Mouse (Mus musculus): ENCODE measurements at regions not wholly inside any gene's neighbourhood (a gene's known extent, or its start where the extent isn't known, plus 50 kb on each side); places are given as distances from the start of the nearest gene placed in this dataset.

DNA sequence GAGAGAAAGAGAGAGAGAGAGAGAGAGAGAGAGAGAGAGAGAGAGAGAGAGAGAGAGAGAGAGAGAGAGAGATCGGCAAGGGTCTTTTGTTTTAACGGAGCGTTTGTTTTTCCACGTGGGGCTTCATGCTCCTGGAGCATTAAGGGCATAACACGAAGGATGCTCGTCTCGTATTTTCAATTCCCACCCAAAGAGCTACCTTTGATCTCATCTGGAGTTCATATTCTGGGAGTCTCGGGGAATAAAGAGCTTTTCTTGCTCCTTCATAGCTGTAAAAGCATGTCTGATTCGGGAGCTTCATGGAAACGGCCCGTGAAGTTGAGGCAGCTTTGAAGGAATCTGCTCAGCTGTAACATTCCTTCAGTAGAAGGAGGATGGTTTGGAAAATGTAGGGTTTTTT lies 174.5 kb upstream of the Mocs2 start:
- Histone ChIP-seq H3K27ac (ENCODE audit: low read length) (no peak overlapping the region), H3K27me3 (ENCODE audit: control insufficient read depth, insufficient read depth, low read depth, low read length) (no peaks in the 10 kb centered on the region), H3K9ac (ENCODE audit: low read depth, low read length) (no peak overlapping the region), H3K4me3 (ENCODE audit: low read depth, low read length) (no peak overlapping the region), H3K9me3 (replicated peaks; ENCODE audit: control insufficient read depth, low read length, poor library complexity, severe bottlenecking) (no peaks in the 10 kb centered on the region), H3K4me1 (ENCODE audit: control insufficient read depth, insufficient read depth, low read length) (no peaks in the 10 kb centered on the region), H3K4me2 (ENCODE audit: low read length) (no peak overlapping the region; the same call in 1 of the 2 replicates), H3K36me3 (ENCODE audit: control insufficient read depth, insufficient read depth, low read length) (no peaks in the 10 kb centered on the region)
- no peak for ATAC-seq
- WGBS, result 31% methylated on average over 11 of the region's 11 CpGs

DNA sequence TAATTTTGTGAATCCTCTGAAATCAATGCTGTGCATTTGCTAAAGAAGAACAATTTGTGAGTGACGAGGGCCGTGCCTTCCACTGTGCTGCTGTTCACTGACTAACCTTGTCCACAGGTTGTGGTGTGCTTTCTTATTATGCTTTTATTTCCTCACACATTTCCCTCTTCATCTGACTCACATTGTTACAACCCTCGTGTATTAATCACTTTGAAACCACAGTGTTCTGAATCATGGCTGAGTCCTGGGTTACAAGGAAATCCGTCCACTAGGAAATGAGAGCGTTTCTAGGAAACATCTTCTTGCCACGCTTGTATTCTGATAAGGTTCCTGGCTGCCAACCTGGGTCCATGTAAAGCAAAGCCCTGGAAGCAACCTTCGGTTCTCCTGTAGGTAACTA lies 163.8 kb upstream of the Mocs2 start:
- H3K9ac ChIP-seq (ENCODE audit: low read depth, low read length), result no peak overlapping the region
- WGBS, result 89% methylated on average over 7 of the region's 7 CpGs
- no peak for ATAC-seq

DNA sequence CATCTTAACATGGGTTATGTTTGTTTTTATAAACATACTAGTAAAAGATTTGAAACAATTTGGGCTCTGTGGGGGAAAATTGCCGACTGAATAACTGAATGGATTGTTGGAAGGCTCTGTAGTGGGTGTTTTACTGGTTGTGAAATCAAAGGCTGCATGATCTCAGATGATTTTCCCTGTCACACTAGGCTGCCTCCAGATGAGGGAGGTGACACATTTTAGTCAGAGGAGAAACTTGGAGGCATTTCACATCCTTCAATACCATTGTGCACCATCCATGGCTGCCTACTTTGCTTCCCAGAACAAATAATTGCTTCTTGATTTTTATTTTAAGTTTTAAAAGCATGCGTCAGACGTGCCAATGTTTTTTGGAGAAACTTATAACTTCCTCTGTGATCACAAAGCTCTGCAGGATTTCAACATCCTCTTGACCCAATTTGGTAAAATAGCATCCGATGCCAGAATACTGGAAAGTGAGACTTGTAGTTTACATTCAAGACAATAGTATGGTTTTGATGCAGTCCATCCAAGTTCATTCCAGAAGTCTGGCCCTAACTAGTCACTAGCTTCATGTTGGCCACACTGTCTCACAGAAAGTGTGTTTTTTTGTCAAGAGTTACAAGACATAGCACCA lies 163.0 kb upstream of the Mocs2 start:
- Histone ChIP-seq H3K9me3 (replicated peaks; ENCODE audit: control insufficient read depth, low read length, poor library complexity, severe bottlenecking) (no peaks in the 10 kb centered on the region), H3K36me3 (ENCODE audit: control insufficient read depth, insufficient read depth, low read length) (no peaks in the 10 kb centered on the region), H3K4me3 (ENCODE audit: low read depth, low read length) (no peak overlapping the region), H3K4me2 (ENCODE audit: low read length) (no peak overlapping the region), H3K9ac (ENCODE audit: low read depth, low read length) (no peak overlapping the region), H3K4me1 (ENCODE audit: control insufficient read depth, insufficient read depth, low read length) (no peaks in the 10 kb centered on the region), H3K27me3 (ENCODE audit: control insufficient read depth, insufficient read depth, low read depth, low read length) (no peaks in the 10 kb centered on the region), H3K27ac (ENCODE audit: low read length) (no peak overlapping the region)
- 89% methylated on average over 4 of the region's 4 CpGs for WGBS
- no peak for ATAC-seq

More for the DNA sequence above, 163.8 kb upstream of the Mocs2 start:
- no peaks in the 10 kb centered on the region for H3K4me1 ChIP-seq (ENCODE audit: control insufficient read depth, insufficient read depth, low read length)
- H3K9me3 ChIP-seq (replicated peaks; ENCODE audit: control insufficient read depth, low read length, poor library complexity, severe bottlenecking), result no peaks in the 10 kb centered on the region
- H3K4me3 ChIP-seq (ENCODE audit: low read depth, low read length), result no peak overlapping the region
- no peaks in the 10 kb centered on the region for H3K27me3 ChIP-seq (ENCODE audit: control insufficient read depth, insufficient read depth, low read depth, low read length)
- H3K36me3 ChIP-seq (ENCODE audit: control insufficient read depth, insufficient read depth, low read length), result no peaks in the 10 kb centered on the region
- H3K27ac ChIP-seq (ENCODE audit: low read length), result no peak overlapping the region
- H3K4me2 ChIP-seq (ENCODE audit: low read length), result no peak overlapping the region

DNA sequence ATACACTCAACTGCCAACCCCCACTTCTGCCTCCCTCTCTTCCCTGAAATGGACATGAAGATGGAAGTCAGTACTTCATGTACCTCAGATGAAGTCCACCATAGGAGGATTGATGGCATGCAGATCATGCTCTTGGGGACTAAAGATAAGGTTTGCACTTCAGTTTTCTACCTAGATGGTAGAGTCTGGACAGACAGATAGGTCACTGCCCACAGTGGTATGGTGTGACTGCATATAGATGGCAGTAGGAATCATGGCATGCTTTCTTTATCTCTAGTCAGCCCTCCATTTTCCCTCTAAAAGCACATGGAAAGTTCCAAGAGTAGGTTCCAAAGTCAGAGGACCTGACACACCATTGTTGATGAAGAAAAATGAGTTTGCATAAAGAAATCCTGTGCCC lies 145.6 kb upstream of the Mocs2 start:
- Histone ChIP-seq H3K27me3 (ENCODE audit: control insufficient read depth, insufficient read depth, low read depth, low read length) (no peaks in the 10 kb centered on the region), H3K9ac (ENCODE audit: low read depth, low read length) (no peak overlapping the region), H3K4me1 (ENCODE audit: control insufficient read depth, insufficient read depth, low read length) (no peaks in the 10 kb centered on the region), H3K4me2 (ENCODE audit: low read length) (no peak overlapping the region), H3K27ac (ENCODE audit: low read length) (no peak overlapping the region), H3K4me3 (ENCODE audit: low read depth, low read length) (no peak overlapping the region), H3K9me3 (replicated peaks; ENCODE audit: control insufficient read depth, low read length, poor library complexity, severe bottlenecking) (no peaks in the 10 kb centered on the region), H3K36me3 (ENCODE audit: control insufficient read depth, insufficient read depth, low read length) (no peaks in the 10 kb centered on the region)
- no peak for ATAC-seq

DNA sequence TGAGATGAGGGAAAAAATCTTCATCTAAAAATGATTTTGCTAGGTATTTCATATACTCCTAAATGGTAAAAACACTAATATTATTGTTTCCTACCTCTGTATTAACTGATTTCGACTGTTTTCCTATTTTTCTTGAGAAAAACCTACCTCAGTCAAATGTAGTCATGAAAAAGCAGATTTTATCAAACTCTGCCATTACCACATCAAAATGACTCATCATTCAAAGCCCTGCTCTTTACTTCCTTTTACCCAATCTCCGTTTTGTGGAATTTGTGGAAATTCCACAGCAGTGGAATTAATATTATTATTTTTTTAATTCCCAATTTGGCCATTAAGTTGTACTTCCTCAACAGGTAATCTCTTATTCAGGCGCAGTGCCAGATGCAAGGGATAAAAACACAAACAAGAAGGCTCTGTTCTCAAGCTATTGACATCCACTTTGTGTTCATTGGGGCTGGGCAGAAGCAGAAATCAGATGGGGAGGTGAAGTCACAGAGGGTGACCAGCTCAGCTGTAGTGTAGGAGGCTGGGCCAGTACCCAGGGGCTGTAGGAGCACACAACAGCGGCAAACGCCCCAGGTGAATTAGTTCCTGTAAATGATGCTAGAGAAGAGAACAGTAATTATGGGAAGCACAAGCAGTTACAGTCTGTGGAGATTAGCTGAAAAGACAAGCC lies 138.2 kb upstream of the Mocs2 start:
- no peaks in the 10 kb centered on the region for H3K9me3 ChIP-seq (replicated peaks; ENCODE audit: control insufficient read depth, low read length, poor library complexity, severe bottlenecking)
- H3K4me1 ChIP-seq (ENCODE audit: control insufficient read depth, insufficient read depth, low read length), result peaks cover 3% of the 10 kb centered on the region; the same call in 1 of the 2 replicates
- no peak overlapping the region for H3K4me2 ChIP-seq (ENCODE audit: low read length)
- no peak overlapping the region for H3K4me3 ChIP-seq (ENCODE audit: low read depth, low read length)
- H3K9ac ChIP-seq (ENCODE audit: low read depth, low read length), result no peak overlapping the region
- H3K27me3 ChIP-seq (ENCODE audit: control insufficient read depth, insufficient read depth, low read depth, low read length), result no peaks in the 10 kb centered on the region
- 0 out of 2 replicates have a peak, but pooled peaks have one; percentile 21 for ATAC-seq
- no peaks in the 10 kb centered on the region for H3K36me3 ChIP-seq (ENCODE audit: control insufficient read depth, insufficient read depth, low read length)
- WGBS, result 79% methylated on average over 5 of the region's 5 CpGs
- H3K27ac ChIP-seq (ENCODE audit: low read length), result no peak overlapping the region

DNA sequence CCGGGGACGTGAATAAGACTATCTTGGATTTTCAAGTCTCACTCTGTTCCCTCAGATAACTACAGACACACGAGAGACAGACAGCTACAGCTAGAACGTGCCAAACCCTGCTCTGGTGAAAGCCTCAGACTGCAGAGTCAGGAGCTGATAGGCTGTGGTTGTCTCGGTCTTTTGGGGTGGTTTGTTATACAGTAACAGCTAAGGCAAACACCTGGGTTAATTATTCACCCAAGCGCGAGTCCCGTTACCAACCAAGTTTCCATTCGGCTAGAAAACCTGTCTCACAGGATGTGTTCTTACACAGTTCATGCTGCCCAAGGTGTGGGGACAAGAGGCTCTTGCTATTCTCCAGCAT lies 137.7 kb upstream of the Mocs2 start:
- H3K9ac ChIP-seq (ENCODE audit: low read depth, low read length), result no peak overlapping the region
- peak; percentile 25; the same call in 1 of the 2 replicates for ATAC-seq
- H3K4me1 ChIP-seq (ENCODE audit: control insufficient read depth, insufficient read depth, low read length), result peaks cover 3% of the 10 kb centered on the region; the same call in 1 of the 2 replicates
- no peak overlapping the region for H3K4me2 ChIP-seq (ENCODE audit: low read length)
- no peak overlapping the region for H3K4me3 ChIP-seq (ENCODE audit: low read depth, low read length)
- H3K36me3 ChIP-seq (ENCODE audit: control insufficient read depth, insufficient read depth, low read length), result no peaks in the 10 kb centered on the region
- no peak overlapping the region for H3K27ac ChIP-seq (ENCODE audit: low read length)
- H3K27me3 ChIP-seq (ENCODE audit: control insufficient read depth, insufficient read depth, low read depth, low read length), result no peaks in the 10 kb centered on the region
- no peaks in the 10 kb centered on the region for H3K9me3 ChIP-seq (replicated peaks; ENCODE audit: control insufficient read depth, low read length, poor library complexity, severe bottlenecking)
- 83% methylated on average over 9 of the region's 9 CpGs for WGBS

DNA sequence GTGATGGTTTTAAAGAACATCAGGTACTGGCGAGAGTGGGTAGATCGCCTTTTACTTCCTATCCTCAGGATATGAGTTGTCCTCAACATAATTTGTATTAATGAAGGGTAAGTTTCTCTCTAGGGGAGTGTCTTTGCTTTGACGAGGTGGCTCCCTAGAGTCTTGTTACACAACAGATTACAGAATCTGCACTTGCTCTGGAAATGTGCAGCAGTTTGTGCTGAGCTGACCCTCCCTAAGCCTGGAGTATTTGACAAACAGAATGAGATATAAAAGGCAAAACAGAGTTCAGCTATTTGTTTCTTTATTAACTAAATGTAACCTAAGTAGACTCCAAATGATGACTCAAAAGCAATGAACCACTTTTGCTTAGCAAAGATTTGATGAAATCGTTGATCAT lies 136.8 kb upstream of the Mocs2 start:
- H3K9me3 ChIP-seq (replicated peaks; ENCODE audit: control insufficient read depth, low read length, poor library complexity, severe bottlenecking), result no peaks in the 10 kb centered on the region
- no peak overlapping the region for H3K4me3 ChIP-seq (ENCODE audit: low read depth, low read length)
- no peak overlapping the region for H3K27ac ChIP-seq (ENCODE audit: low read length)
- ATAC-seq, result no peak
- no peak overlapping the region for H3K9ac ChIP-seq (ENCODE audit: low read depth, low read length)
- 71% methylated on average over 4 of the region's 4 CpGs for WGBS
- H3K27me3 ChIP-seq (ENCODE audit: control insufficient read depth, insufficient read depth, low read depth, low read length), result no peaks in the 10 kb centered on the region
- H3K4me2 ChIP-seq (ENCODE audit: low read length), result no peak overlapping the region
- H3K36me3 ChIP-seq (ENCODE audit: control insufficient read depth, insufficient read depth, low read length), result no peaks in the 10 kb centered on the region
- H3K4me1 ChIP-seq (ENCODE audit: control insufficient read depth, insufficient read depth, low read length), result peaks cover 3% of the 10 kb centered on the region; the same call in 1 of the 2 replicates

DNA sequence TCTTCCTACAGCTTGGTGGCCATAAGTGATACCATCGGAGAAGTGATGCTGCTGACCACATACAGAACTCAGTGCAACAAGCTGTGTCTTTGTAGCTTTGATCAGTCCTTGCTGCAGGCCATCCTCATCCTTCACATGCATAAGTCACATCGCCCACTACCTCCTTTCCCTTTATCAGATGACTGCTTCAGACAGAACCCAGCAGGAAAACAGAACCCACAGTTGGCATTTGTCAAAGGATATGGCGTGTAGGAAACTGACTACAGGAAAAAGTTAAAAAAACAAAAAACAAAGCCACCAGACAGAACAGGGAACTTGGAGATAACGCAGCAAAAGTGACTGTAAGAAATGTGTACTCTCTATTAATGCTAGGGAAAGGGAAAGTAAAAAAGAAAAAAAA lies 136.1 kb upstream of the Mocs2 start:
- no peak for ATAC-seq
- no peak overlapping the region for H3K27ac ChIP-seq (ENCODE audit: low read length)
- WGBS, result 91% methylated on average over 4 of the region's 4 CpGs

DNA sequence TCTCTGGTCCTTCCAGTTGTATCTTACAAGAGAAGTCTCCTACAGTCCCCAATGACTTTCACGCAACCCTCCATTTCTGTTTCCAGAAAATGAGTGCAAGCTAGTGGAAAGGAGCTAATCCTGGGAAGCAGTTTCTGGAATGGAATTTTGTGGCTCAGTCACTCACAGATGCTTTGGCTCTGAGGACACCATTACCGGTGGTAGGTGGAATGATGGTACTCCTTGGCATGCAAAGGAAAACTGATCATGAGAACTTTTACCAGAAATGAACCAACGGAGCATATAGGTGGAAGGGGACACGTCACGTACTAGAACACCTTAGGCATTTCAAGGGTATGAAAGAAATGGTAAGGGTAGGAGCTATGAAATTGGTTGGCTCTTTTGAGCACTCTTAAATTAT lies 135.1 kb upstream of the Mocs2 start:
- Histone ChIP-seq H3K27ac (ENCODE audit: low read length) (no peak overlapping the region), H3K27me3 (ENCODE audit: control insufficient read depth, insufficient read depth, low read depth, low read length) (no peaks in the 10 kb centered on the region), H3K9ac (ENCODE audit: low read depth, low read length) (no peak overlapping the region), H3K36me3 (ENCODE audit: control insufficient read depth, insufficient read depth, low read length) (no peaks in the 10 kb centered on the region), H3K4me3 (ENCODE audit: low read depth, low read length) (no peak overlapping the region), H3K4me1 (ENCODE audit: control insufficient read depth, insufficient read depth, low read length) (peaks cover 3% of the 10 kb centered on the region; the same call in 1 of the 2 replicates), H3K4me2 (ENCODE audit: low read length) (no peak overlapping the region), H3K9me3 (replicated peaks; ENCODE audit: control insufficient read depth, low read length, poor library complexity, severe bottlenecking) (no peaks in the 10 kb centered on the region)
- no peak for ATAC-seq
- WGBS, result 92% methylated on average over 5 of the region's 5 CpGs

More for the DNA sequence above, 136.1 kb upstream of the Mocs2 start:
- no peaks in the 10 kb centered on the region for H3K27me3 ChIP-seq (ENCODE audit: control insufficient read depth, insufficient read depth, low read depth, low read length)
- H3K9ac ChIP-seq (ENCODE audit: low read depth, low read length), result no peak overlapping the region
- peaks cover 3% of the 10 kb centered on the region; the same call in 1 of the 2 replicates for H3K4me1 ChIP-seq (ENCODE audit: control insufficient read depth, insufficient read depth, low read length)
- H3K4me3 ChIP-seq (ENCODE audit: low read depth, low read length), result no peak overlapping the region
- H3K4me2 ChIP-seq (ENCODE audit: low read length), result no peak overlapping the region
- no peaks in the 10 kb centered on the region for H3K9me3 ChIP-seq (replicated peaks; ENCODE audit: control insufficient read depth, low read length, poor library complexity, severe bottlenecking)
- no peaks in the 10 kb centered on the region for H3K36me3 ChIP-seq (ENCODE audit: control insufficient read depth, insufficient read depth, low read length)
